Mouse (Mus musculus) testis, adult 2 months (tissue): ENCODE measurements at regions not wholly inside any gene's neighbourhood (a gene's known extent, or its start where the extent isn't known, plus 50 kb on each side); places are given as distances from the start of the nearest gene placed in this dataset.

ENCODE experiments used
- CTCF ChIP-seq: fragments of 200-500 bp; IDR thresholded peaks from 2 replicates; pipeline ENCODE4 v1.5.1; 2012; ENCODE audit warnings: low read depth, mild to moderate bottlenecking, inconsistent platforms, low read length, moderate library complexity; ENCODE audit not compliant: control insufficient read depth, insufficient read depth, insufficient replicate concordance
- POLR2A ChIP-seq: fragments of 200-500 bp; IDR thresholded peaks from 2 replicates; pipeline ENCODE4 v1.6.1; 2012; ENCODE audit warnings: low read depth, mild to moderate bottlenecking, inconsistent platforms, low read length, moderate library complexity; ENCODE audit not compliant: control insufficient read depth

DNA sequence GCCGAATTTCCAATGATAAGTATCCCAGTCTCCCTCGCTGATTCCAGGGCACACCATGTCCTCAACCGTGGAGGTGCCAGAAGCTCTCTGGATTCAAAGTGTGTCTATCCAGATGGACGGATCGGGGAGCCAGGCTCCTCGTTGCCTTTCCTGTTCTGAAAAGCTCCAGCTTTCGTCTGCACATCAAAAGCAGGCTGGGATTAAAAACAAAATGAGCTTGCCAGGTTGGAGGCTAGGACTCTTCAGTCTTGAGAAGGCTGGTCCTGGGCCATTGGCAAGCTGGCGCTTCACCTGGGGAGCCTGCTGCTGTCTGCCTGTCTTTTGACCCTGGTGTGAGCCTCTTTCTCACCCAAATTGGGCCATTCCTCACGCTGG, 56.9 kb upstream of the Ubl3 start:
- TF ChIP-seq CTCF (no peak), POLR2A (no peak)
